ENCODE assay signal across 8 mouse cellular contexts in genomic region chr10:82984950-82985699, GRCm38 (mm10). TPM values are rescaled to one million over a fixed set of nuclear protein-coding genes. Genes with fewer than 3 reads are reported as not detected.
DNase-seq lines count a peak whose midpoint lies in the region; ATAC-seq and TF ChIP-seq lines count a peak whose summit lies in the region.

TSS of gene Chst11 (plus strand) at chr10:82985498.

- no peaks in the 10 kb centered on the region for H3K36me3 ChIP-seq in embryonic facial prominence, embryonic 15.5 days
- no peaks in the 10 kb centered on the region for H3K36me3 ChIP-seq in limb, embryonic 14.5 days (ENCODE audit: control insufficient read depth, insufficient read depth, low read length)
- no peaks in the 10 kb centered on the region for H3K36me3 ChIP-seq in midbrain, embryonic 16.5 days (ENCODE audit: control insufficient read depth, insufficient read depth, low read length)

- peak within 1 kb of the TSS; percentile 86 for H3K27ac ChIP-seq in embryonic facial prominence, embryonic 15.5 days (replicated peaks)
- peak within 1 kb of the TSS; percentile 86 for H3K27ac ChIP-seq in limb, embryonic 14.5 days (replicated peaks; ENCODE audit: low read depth, low read length)
- peak within 1 kb of the TSS; percentile 88 for H3K27ac ChIP-seq in midbrain, embryonic 16.5 days (ENCODE audit: low read length)

- H3K9me3 ChIP-seq in embryonic facial prominence, embryonic 15.5 days (replicated peaks), result no peaks in the 10 kb centered on the region
- no peaks in the 10 kb centered on the region for H3K9me3 ChIP-seq in limb, embryonic 14.5 days (ENCODE audit: control insufficient read depth, low read length)
- H3K9me3 ChIP-seq in midbrain, embryonic 16.5 days (replicated peaks; ENCODE audit: control insufficient read depth, low read length, poor library complexity, severe bottlenecking), result no peaks in the 10 kb centered on the region

- peak within 1 kb of the TSS; percentile 37 for H3K9ac ChIP-seq in embryonic facial prominence, embryonic 15.5 days
- peak within 1 kb of the TSS; percentile 78 for H3K9ac ChIP-seq in limb, embryonic 14.5 days (ENCODE audit: low read depth, low read length, severe bottlenecking)
- H3K9ac ChIP-seq in midbrain, embryonic 16.5 days (ENCODE audit: low read depth, low read length), result peak within 1 kb of the TSS; percentile 87

- H3K27me3 ChIP-seq in embryonic facial prominence, embryonic 15.5 days, result peaks cover 8% of the 10 kb centered on the region
- H3K27me3 ChIP-seq in limb, embryonic 14.5 days (ENCODE audit: control insufficient read depth, insufficient read depth, low read length), result 0 out of 2 replicates have a peak, but pooled peaks cover 4% of the 10 kb centered on the region
- H3K27me3 ChIP-seq in midbrain, embryonic 16.5 days (ENCODE audit: control insufficient read depth, insufficient read depth, low read depth, low read length), result no peaks in the 10 kb centered on the region

- DNase-seq in A20 (ENCODE audit: low read depth, low spot score), result peak; percentile 91
- DNase-seq in adrenal gland, postnatal 36 days, result peak; percentile 86 to 90
- peak; percentile 76 to 80 for DNase-seq in heart, adult 9 months (ENCODE audit: low spot score in 2 of 2)
- DNase-seq in kidney, adult 9 months, result peak; percentile 81
- DNase-seq in limb, embryonic 14.5 days (ENCODE audit: low spot score), result peak; percentile 78
- peak; percentile 51 to 64 for DNase-seq in spleen, postnatal 14 days (ENCODE audit: low spot score in 2 of 2)

- peaks cover 41% of the 10 kb centered on the region for H3K4me1 ChIP-seq in embryonic facial prominence, embryonic 15.5 days
- 0 out of 2 replicates have a peak, but pooled peaks cover 16% of the 10 kb centered on the region for H3K4me1 ChIP-seq in limb, embryonic 14.5 days (ENCODE audit: control insufficient read depth, insufficient read depth, low read length)
- H3K4me1 ChIP-seq in midbrain, embryonic 16.5 days (ENCODE audit: control insufficient read depth, insufficient read depth, low read length), result peaks cover 23% of the 10 kb centered on the region

- TF ChIP-seq POLR2A in limb, embryonic 14.5 days (IDR thresholded peaks at IDR 0.05; ENCODE audit: borderline replicate concordance, extremely low read depth, insufficient read depth, insufficient read length), result no peak

- peak within 1 kb of the TSS; percentile 82 for H3K4me2 ChIP-seq in embryonic facial prominence, embryonic 15.5 days (replicated peaks)
- peak within 1 kb of the TSS; percentile 62 for H3K4me2 ChIP-seq in limb, embryonic 14.5 days (replicated peaks; ENCODE audit: low read depth, low read length, severe bottlenecking)
- peak within 1 kb of the TSS; percentile 93 for H3K4me2 ChIP-seq in midbrain, embryonic 16.5 days (ENCODE audit: low read length)

- peak; percentile 88 for ATAC-seq in embryonic facial prominence, embryonic 15.5 days (ENCODE audit: insufficient number of reproducible peaks, low FRiP score, low TSS enrichment, low read depth)
- peak; percentile 89 for ATAC-seq in limb, embryonic 14.5 days (ENCODE audit: low FRiP score, low read depth)
- ATAC-seq in midbrain, embryonic 16.5 days, result peak; percentile 84

- peak within 1 kb of the TSS; percentile 78 for H3K4me3 ChIP-seq in embryonic facial prominence, embryonic 15.5 days (replicated peaks)
- H3K4me3 ChIP-seq in limb, embryonic 14.5 days (replicated peaks; ENCODE audit: low read length), result peak within 1 kb of the TSS; percentile 77
- peak within 1 kb of the TSS; percentile 84 for H3K4me3 ChIP-seq in midbrain, embryonic 16.5 days (ENCODE audit: low read depth, low read length)

- WGBS in embryonic facial prominence, embryonic 15.5 days, result under 1% methylated on average over 43 of the region's 67 CpGs
- WGBS in limb, embryonic 14.5 days, result under 1% methylated on average over 56 of the region's 67 CpGs
- under 1% methylated on average over 67 of the region's 67 CpGs for WGBS in midbrain, embryonic 16.5 days

RNA-seq across cellular contexts. Expression of gene Chst11, which starts in this region (rescaled TPM):
- total RNA-seq in adrenal gland, postnatal 36 days (2021), result 10 to 100 TPM; 40.8 to 75.4 TPM
- polyA plus RNA-seq in embryonic facial prominence, embryonic 15.5 days (2015; fragmentation: Nextera tagmentation; extraction: Ambion mirVana), result 3.2 and 3.3 TPM in 2 replicates
- 27.6 and 38.4 TPM in 2 replicates for polyA plus RNA-seq in limb, embryonic 14.5 days (2012; rRNA removed)
- polyA plus RNA-seq in limb, embryonic 14.5 days (2014; fragmentation: Nextera tagmentation; extraction: Ambion mirVana), result 5.2 and 5.9 TPM in 2 replicates
- 3.2 and 4.1 TPM in 2 replicates for polyA plus RNA-seq in midbrain, embryonic 16.5 days (2015; fragmentation: Nextera tagmentation; extraction: Ambion mirVana)

Comparison
In these comparisons a context has a peak if more than half of its experiments do, and no peak if none do; other contexts are left out.
1. Peak in every context shown above with its lines: DNase-seq, ATAC-seq, H3K4me3 ChIP-seq and H3K27ac ChIP-seq.
2. H3K9ac ChIP-seq: peak in every context shown above with its lines; median percentile 87 in midbrain, embryonic 16.5 days; 78 in limb, embryonic 14.5 days; 37 in embryonic facial prominence, embryonic 15.5 days.